Mouse (Mus musculus): ENCODE measurements around the gene Mblac1. TPM values are rescaled to one million over a fixed set of nuclear protein-coding genes. Genes with fewer than 3 reads are reported as not detected.
"Not testable (repeated sequence)": the region's sequence is repeated elsewhere in the genome, so short reads cannot be mapped to it uniquely, and the experiment has no call there.

The Mblac1 gene
- total RNA-seq, 1 experiment from 2014 or later: not detected

GRCm38 (mm10) chr5:138202086-138202485, 8.0 kb downstream of the Mblac1 start:
- ATAC-seq (replicated peaks; ENCODE audit: insufficient number of reproducible peaks, low FRiP score, low TSS enrichment, poor library complexity, severe bottlenecking): no peak

- no peak for ATAC-seq (replicated peaks; ENCODE audit: insufficient number of reproducible peaks, low FRiP score, low TSS enrichment, poor library complexity, severe bottlenecking)
Measured at GRCm38 (mm10) chr5:138207253-138207652, 13.1 kb downstream of the Mblac1 start.

GRCm38 (mm10) chr5:138207873-138208272, 13.8 kb downstream of the Mblac1 start:
- ATAC-seq (replicated peaks; ENCODE audit: insufficient number of reproducible peaks, low FRiP score, low TSS enrichment, poor library complexity, severe bottlenecking): no peak

- ATAC-seq (replicated peaks; ENCODE audit: insufficient number of reproducible peaks, low FRiP score, low TSS enrichment, poor library complexity, severe bottlenecking): not testable (repeated sequence)
Measured at GRCm38 (mm10) chr5:138216632-138217031, 22.5 kb downstream of the Mblac1 start.

GRCm38 (mm10) chr5:138219864-138220263, 25.8 kb downstream of the Mblac1 start:
- ATAC-seq (replicated peaks; ENCODE audit: insufficient number of reproducible peaks, low FRiP score, low TSS enrichment, poor library complexity, severe bottlenecking): no peak

- peak; percentile 89 for ATAC-seq (replicated peaks; ENCODE audit: insufficient number of reproducible peaks, low FRiP score, low TSS enrichment, poor library complexity, severe bottlenecking)
Measured at GRCm38 (mm10) chr5:138222111-138222510, 28.0 kb downstream of the Mblac1 start.

GRCm38 (mm10) chr5:138223287-138223686, 29.2 kb downstream of the Mblac1 start:
- no peak for ATAC-seq (replicated peaks; ENCODE audit: insufficient number of reproducible peaks, low FRiP score, low TSS enrichment, poor library complexity, severe bottlenecking)

- ATAC-seq (replicated peaks; ENCODE audit: insufficient number of reproducible peaks, low FRiP score, low TSS enrichment, poor library complexity, severe bottlenecking): no peak
Measured at GRCm38 (mm10) chr5:138225700-138226099, 31.6 kb downstream of the Mblac1 start, which contains the start of gene Nxpe5. TSS of gene Nxpe5 (plus strand) at chr5:138225898.

- ATAC-seq (replicated peaks; ENCODE audit: insufficient number of reproducible peaks, low FRiP score, low TSS enrichment, poor library complexity, severe bottlenecking): no peak
Measured at GRCm38 (mm10) chr5:138226491-138226890, 32.4 kb downstream of the Mblac1 start.

- ATAC-seq (replicated peaks; ENCODE audit: insufficient number of reproducible peaks, low FRiP score, low TSS enrichment, poor library complexity, severe bottlenecking): peak; percentile 76; the same call in 1 of the 2 replicates
Measured at GRCm38 (mm10) chr5:138227367-138227766, 33.3 kb downstream of the Mblac1 start.

GRCm38 (mm10) chr5:138228026-138228425, 33.9 kb downstream of the Mblac1 start:
- no peak for ATAC-seq (replicated peaks; ENCODE audit: insufficient number of reproducible peaks, low FRiP score, low TSS enrichment, poor library complexity, severe bottlenecking)

- 0 out of 2 replicates have a peak, but pooled peaks have one; percentile 11 for ATAC-seq (replicated peaks; ENCODE audit: insufficient number of reproducible peaks, low FRiP score, low TSS enrichment, poor library complexity, severe bottlenecking)
Measured at GRCm38 (mm10) chr5:138229511-138229910, 35.4 kb downstream of the Mblac1 start.

GRCm38 (mm10) chr5:138233778-138234177, 39.7 kb downstream of the Mblac1 start:
- no peak for ATAC-seq (replicated peaks; ENCODE audit: insufficient number of reproducible peaks, low FRiP score, low TSS enrichment, poor library complexity, severe bottlenecking)

GRCm38 (mm10) chr5:138234224-138234623, 40.1 kb downstream of the Mblac1 start:
- no peak for ATAC-seq (replicated peaks; ENCODE audit: insufficient number of reproducible peaks, low FRiP score, low TSS enrichment, poor library complexity, severe bottlenecking)

- ATAC-seq (replicated peaks; ENCODE audit: insufficient number of reproducible peaks, low FRiP score, low TSS enrichment, poor library complexity, severe bottlenecking): no peak
Measured at GRCm38 (mm10) chr5:138241511-138241910, 47.4 kb downstream of the Mblac1 start.

Other genes with a start within 250 kb of the Mblac1 start
- 0.29 TPM in 1 of 3 replicates, not detected in the others for gene Gjc3, start 231.2 kb upstream of the Mblac1 start, total RNA-seq (2017)
- not detected in 3 replicates for gene Azgp1, start 212.8 kb upstream of the Mblac1 start, total RNA-seq (2017)
- not detected in 3 replicates for gene Smok3a, start 173.1 kb upstream of the Mblac1 start, total RNA-seq (2017)
- not detected in 3 replicates for gene Smok3b, start 172.9 kb upstream of the Mblac1 start, total RNA-seq (2017)
- not detected in 3 replicates for gene Smok3c, start 141.1 kb upstream of the Mblac1 start, total RNA-seq (2017)
- gene Zkscan1, start 109.2 kb upstream of the Mblac1 start, total RNA-seq (2017): 13.7 to 19.2 TPM (median 14.7 TPM) in 3 replicates
- 6.9 to 14.7 TPM (median 7.6 TPM) in 3 replicates for gene Zscan21, start 77.4 kb upstream of the Mblac1 start, total RNA-seq (2017)
- gene Zfp113, start 38.6 kb upstream of the Mblac1 start, total RNA-seq (2017): 2.5 to 8.9 TPM (median 3.0 TPM) in 3 replicates
- 23.6 to 44.1 TPM (median 36.4 TPM) in 3 replicates for gene Cops6, start 33.2 kb upstream of the Mblac1 start, total RNA-seq (2017)
- 26.2 to 32.8 TPM (median 27.0 TPM) in 3 replicates for gene Ap4m1, start 22.3 kb upstream of the Mblac1 start, total RNA-seq (2017)
- 53.2 to 96.5 TPM (median 70.8 TPM) in 3 replicates for gene Mcm7, start 21.9 kb upstream of the Mblac1 start, total RNA-seq (2017)
- 14.3 to 27.3 TPM (median 19.1 TPM) in 3 replicates for gene Taf6, start 6.9 kb upstream of the Mblac1 start, total RNA-seq (2017)
- 38.5 to 45.5 TPM (median 43.7 TPM) in 3 replicates for gene Cnpy4, start 6.8 kb upstream of the Mblac1 start, total RNA-seq (2017)
- 0.48 TPM in 1 of 3 replicates, not detected in the others for gene Nxpe5, start 31.6 kb downstream of the Mblac1 start, total RNA-seq (2017)
- 40.8 to 59.6 TPM (median 40.9 TPM) in 3 replicates for gene Lamtor4, start 61.2 kb downstream of the Mblac1 start, total RNA-seq (2017)
- 18.5 to 45.5 TPM (median 18.5 TPM) in 3 replicates for gene BC037034, start 69.7 kb downstream of the Mblac1 start, total RNA-seq (2017)
- not detected in 3 replicates for gene Gal3st4, start 78.5 kb downstream of the Mblac1 start, total RNA-seq (2017)
- gene Gm43720, start 85.6 kb downstream of the Mblac1 start, total RNA-seq (2017): not detected in 3 replicates
- gene Gpc2, start 85.7 kb downstream of the Mblac1 start, total RNA-seq (2017): 0.53 to 0.87 TPM (median 0.67 TPM) in 3 replicates
- gene Stag3, start 85.9 kb downstream of the Mblac1 start, total RNA-seq (2017): 1.3 to 2.2 TPM (median 1.6 TPM) in 3 replicates
- gene Pvrig, start 147.6 kb downstream of the Mblac1 start, total RNA-seq (2017): 7.1 to 30.4 TPM (median 8.3 TPM) in 3 replicates
- gene Zfp157, start 247.2 kb downstream of the Mblac1 start, total RNA-seq (2017): 10.8 to 19.4 TPM (median 17.9 TPM) in 3 replicates

All from monocyte, adult 5-6 weeks (primary cell).